Mouse (Mus musculus): ENCODE data around the gene Rps6kb1.

Rps6kb1 gene

GRCm38 (mm10) chr11:86544639-86545299 lies at the start of gene Rps6kb1, which contains the start of gene Tubd1:
Gene Rps6kb1 (minus strand): TSS chr11:86544805.
Gene Tubd1 (plus strand): TSS chr11:86544991.
- Histone ChIP-seq H3K36me3 (ENCODE audit: control insufficient read depth, insufficient read depth, low read length, poor library complexity, severe bottlenecking) (peaks cover 3% of the 10 kb centered on the region; the same call in 1 of the 2 replicates), H3K27me3 (ENCODE audit: control insufficient read depth, insufficient read depth, low read length, poor library complexity, severe bottlenecking) (no peaks in the 10 kb centered on the region)
- peak; percentile 100 for DNase-seq (ENCODE audit: low read depth, low spot score)

DNA sequence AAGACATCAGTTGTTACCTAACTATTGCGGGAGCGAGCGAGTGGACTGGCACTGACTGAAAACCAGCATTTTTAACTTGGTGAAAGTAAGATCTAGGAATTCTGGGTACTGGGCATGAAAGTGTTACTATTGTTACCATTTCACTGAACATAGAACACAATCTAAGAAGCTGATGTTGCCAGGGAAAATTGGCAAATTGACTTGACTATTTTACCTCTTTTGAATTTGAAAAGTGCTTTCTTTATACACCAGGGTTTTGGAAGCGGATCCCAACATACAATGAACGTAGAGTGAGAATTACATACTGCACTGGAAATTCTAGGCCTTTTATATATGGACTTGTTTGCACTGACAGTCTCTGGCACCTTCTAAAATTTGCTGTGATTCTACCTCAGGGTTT lies 48.8 kb upstream of the Rps6kb1 start:
- H3K36me3 ChIP-seq (ENCODE audit: control insufficient read depth, insufficient read depth, low read length, poor library complexity, severe bottlenecking): no peaks in the 10 kb centered on the region
- no peak for DNase-seq (ENCODE audit: low read depth, low spot score)
- no peaks in the 10 kb centered on the region for H3K27me3 ChIP-seq (ENCODE audit: control insufficient read depth, insufficient read depth, low read length, poor library complexity, severe bottlenecking)

GRCm38 (mm10) chr11:86592993-86593392 lies 48.4 kb upstream of the Rps6kb1 start:
- no peaks in the 10 kb centered on the region for H3K27me3 ChIP-seq (ENCODE audit: control insufficient read depth, insufficient read depth, low read length, poor library complexity, severe bottlenecking)
- DNase-seq (ENCODE audit: low read depth, low spot score): peak; percentile 84
- H3K36me3 ChIP-seq (ENCODE audit: control insufficient read depth, insufficient read depth, low read length, poor library complexity, severe bottlenecking): no peaks in the 10 kb centered on the region

DNA sequence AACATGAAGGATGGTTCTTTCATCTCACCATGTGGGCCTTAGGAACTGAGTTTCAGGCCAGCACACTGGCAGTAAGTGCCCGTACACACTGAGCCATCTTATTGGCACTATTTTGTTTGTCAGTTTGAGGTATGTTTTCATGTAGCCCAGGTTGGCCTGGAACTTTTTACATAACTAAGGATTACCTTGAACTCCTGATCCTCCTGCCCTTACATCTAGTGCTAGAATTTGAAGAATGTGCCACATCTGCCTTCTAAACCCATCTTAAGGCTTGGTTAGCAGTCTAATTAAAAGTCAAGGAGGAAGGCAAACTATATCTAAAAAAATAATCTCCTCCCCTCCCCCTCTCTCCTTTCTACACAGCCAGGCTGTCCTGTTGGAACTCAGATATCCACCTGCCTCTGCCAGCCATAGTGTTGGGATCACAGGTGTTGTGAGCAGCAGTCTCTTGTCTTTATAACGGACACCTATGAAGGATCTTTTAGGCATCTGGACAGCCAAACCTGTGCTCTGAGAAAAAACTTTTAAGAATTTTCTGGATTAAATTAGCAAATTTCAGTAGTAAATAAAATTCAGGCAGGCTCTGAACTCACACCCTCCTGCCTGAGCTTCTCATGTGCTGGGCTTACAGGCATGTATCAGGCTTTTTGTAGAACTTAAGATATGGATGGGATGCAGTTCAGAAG lies 47.5 kb upstream of the Rps6kb1 start:
- no peaks in the 10 kb centered on the region for H3K27me3 ChIP-seq (ENCODE audit: control insufficient read depth, insufficient read depth, low read length, poor library complexity, severe bottlenecking)
- H3K36me3 ChIP-seq (ENCODE audit: control insufficient read depth, insufficient read depth, low read length, poor library complexity, severe bottlenecking): no peaks in the 10 kb centered on the region
- no peak for DNase-seq (ENCODE audit: low read depth, low spot score)

GRCm38 (mm10) chr11:86591301-86591845 lies 46.8 kb upstream of the Rps6kb1 start:
- Histone ChIP-seq H3K36me3 (ENCODE audit: control insufficient read depth, insufficient read depth, low read length, poor library complexity, severe bottlenecking) (no peaks in the 10 kb centered on the region), H3K27me3 (ENCODE audit: control insufficient read depth, insufficient read depth, low read length, poor library complexity, severe bottlenecking) (no peaks in the 10 kb centered on the region)
- DNase-seq (ENCODE audit: low read depth, low spot score): no peak

- H3K36me3 ChIP-seq (ENCODE audit: control insufficient read depth, insufficient read depth, low read length, poor library complexity, severe bottlenecking): no peaks in the 10 kb centered on the region
- DNase-seq (ENCODE audit: low read depth, low spot score): no peak
- no peaks in the 10 kb centered on the region for H3K27me3 ChIP-seq (ENCODE audit: control insufficient read depth, insufficient read depth, low read length, poor library complexity, severe bottlenecking)
Observed at GRCm38 (mm10) chr11:86590579-86590978, 46.0 kb upstream of the Rps6kb1 start.

DNA sequence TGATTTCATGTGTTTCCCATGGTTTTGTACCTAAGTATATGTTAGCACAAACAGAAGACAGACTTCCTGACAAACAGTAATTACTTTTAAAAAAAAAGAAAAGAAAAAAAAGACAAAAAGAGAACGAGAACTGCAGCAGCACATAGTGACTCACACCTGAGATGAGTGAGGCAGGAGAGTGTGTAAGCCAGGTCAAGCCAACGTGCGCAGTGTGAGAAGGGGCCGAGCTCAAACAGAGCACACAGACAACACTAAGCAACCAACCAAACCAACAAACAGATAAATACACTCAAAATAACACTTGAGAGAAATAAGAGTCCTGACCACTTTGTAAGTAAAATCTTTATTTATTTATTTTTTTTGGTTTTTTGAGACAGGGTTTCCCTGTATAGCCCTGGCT lies 45.5 kb upstream of the Rps6kb1 start:
- no peak for DNase-seq (ENCODE audit: low read depth, low spot score)
- Histone ChIP-seq H3K27me3 (ENCODE audit: control insufficient read depth, insufficient read depth, low read length, poor library complexity, severe bottlenecking) (no peaks in the 10 kb centered on the region), H3K36me3 (ENCODE audit: control insufficient read depth, insufficient read depth, low read length, poor library complexity, severe bottlenecking) (no peaks in the 10 kb centered on the region)

GRCm38 (mm10) chr11:86588583-86589298 lies 44.1 kb upstream of the Rps6kb1 start:
- H3K36me3 ChIP-seq (ENCODE audit: control insufficient read depth, insufficient read depth, low read length, poor library complexity, severe bottlenecking): no peaks in the 10 kb centered on the region
- no peak for DNase-seq (ENCODE audit: low read depth, low spot score)
- H3K27me3 ChIP-seq (ENCODE audit: control insufficient read depth, insufficient read depth, low read length, poor library complexity, severe bottlenecking): no peaks in the 10 kb centered on the region

- Histone ChIP-seq H3K27me3 (ENCODE audit: control insufficient read depth, insufficient read depth, low read length, poor library complexity, severe bottlenecking) (no peaks in the 10 kb centered on the region), H3K36me3 (ENCODE audit: control insufficient read depth, insufficient read depth, low read length, poor library complexity, severe bottlenecking) (no peaks in the 10 kb centered on the region)
- DNase-seq (ENCODE audit: low read depth, low spot score): no peak
Observed at GRCm38 (mm10) chr11:86587830-86588229, 43.2 kb upstream of the Rps6kb1 start.

- Histone ChIP-seq H3K36me3 (ENCODE audit: control insufficient read depth, insufficient read depth, low read length, poor library complexity, severe bottlenecking) (no peaks in the 10 kb centered on the region), H3K27me3 (ENCODE audit: control insufficient read depth, insufficient read depth, low read length, poor library complexity, severe bottlenecking) (no peaks in the 10 kb centered on the region)
- DNase-seq (ENCODE audit: low read depth, low spot score): peak; percentile 85
Observed at GRCm38 (mm10) chr11:86586868-86587792, 42.5 kb upstream of the Rps6kb1 start.

- H3K27me3 ChIP-seq (ENCODE audit: control insufficient read depth, insufficient read depth, low read length, poor library complexity, severe bottlenecking): no peaks in the 10 kb centered on the region
- no peaks in the 10 kb centered on the region for H3K36me3 ChIP-seq (ENCODE audit: control insufficient read depth, insufficient read depth, low read length, poor library complexity, severe bottlenecking)
- peak; percentile 54 for DNase-seq (ENCODE audit: low read depth, low spot score)
Observed at GRCm38 (mm10) chr11:86586177-86586867, 41.7 kb upstream of the Rps6kb1 start.

GRCm38 (mm10) chr11:86585598-86585984 lies 41.0 kb upstream of the Rps6kb1 start:
- Histone ChIP-seq H3K36me3 (ENCODE audit: control insufficient read depth, insufficient read depth, low read length, poor library complexity, severe bottlenecking) (no peaks in the 10 kb centered on the region), H3K27me3 (ENCODE audit: control insufficient read depth, insufficient read depth, low read length, poor library complexity, severe bottlenecking) (no peaks in the 10 kb centered on the region)
- no peak for DNase-seq (ENCODE audit: low read depth, low spot score)

DNA sequence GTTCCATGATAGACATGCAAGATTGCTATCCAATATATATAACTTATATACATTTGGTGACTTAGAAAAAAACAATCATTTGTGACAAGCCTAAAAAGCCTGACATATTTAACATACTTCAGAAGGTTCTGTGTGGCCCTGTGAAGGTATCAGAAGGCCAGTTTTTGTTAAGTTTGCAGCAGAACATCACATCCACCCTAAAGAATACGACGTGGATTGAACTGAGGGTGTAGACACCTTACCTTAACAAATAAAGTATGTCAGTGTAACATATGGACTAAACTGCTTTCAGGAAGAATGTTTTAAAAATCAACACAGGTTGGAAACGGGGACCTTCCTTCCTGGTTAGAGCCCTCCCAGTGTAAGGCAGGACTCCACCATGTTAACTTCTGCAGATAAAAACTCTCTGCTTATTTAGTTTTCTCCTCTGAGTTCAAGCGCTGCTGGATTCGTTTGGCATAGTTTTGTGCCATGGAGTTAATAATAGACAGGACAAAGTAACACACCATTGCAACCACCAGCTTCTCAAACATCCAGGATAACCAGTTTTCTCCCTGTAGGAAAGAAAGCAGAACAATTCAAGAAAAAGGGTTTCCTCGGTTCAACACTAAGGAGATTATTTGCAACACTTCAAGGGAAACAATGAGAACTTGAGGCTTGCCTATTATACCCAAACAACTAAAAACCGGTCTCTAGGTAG lies 40.4 kb upstream of the Rps6kb1 start:
- DNase-seq (ENCODE audit: low read depth, low spot score): no peak
- no peaks in the 10 kb centered on the region for H3K36me3 ChIP-seq (ENCODE audit: control insufficient read depth, insufficient read depth, low read length, poor library complexity, severe bottlenecking)

More for the DNA sequence above, 40.4 kb upstream of the Rps6kb1 start:
- H3K27me3 ChIP-seq (ENCODE audit: control insufficient read depth, insufficient read depth, low read length, poor library complexity, severe bottlenecking): no peaks in the 10 kb centered on the region
